Mouse (Mus musculus): ENCODE measurements around the gene Sec14l2.

The Sec14l2 gene

DNA sequence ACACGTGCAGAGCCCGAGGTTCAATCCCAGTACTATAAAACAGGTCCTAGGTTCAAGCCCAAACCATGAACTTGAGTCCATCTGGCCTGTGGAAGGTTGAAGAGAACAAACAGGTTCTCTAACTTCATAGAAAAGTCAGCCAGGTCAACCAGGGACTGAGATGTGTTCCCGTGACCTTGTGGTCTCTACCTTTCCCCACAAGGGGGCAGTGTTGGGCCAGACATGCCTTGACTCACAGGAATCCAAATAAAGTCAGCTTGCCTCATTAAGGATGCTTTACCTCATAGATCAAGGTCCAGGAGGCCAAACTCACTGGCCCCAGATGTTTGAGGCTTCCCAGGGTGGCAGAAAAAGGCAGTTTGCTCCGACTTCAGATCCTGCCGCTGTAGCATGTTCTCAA lies 69.6 kb downstream of the Sec14l2 start:
- DNase-seq (ENCODE audit: low spot score in 2 of 2) = peak; percentile 64 to 77

DNA sequence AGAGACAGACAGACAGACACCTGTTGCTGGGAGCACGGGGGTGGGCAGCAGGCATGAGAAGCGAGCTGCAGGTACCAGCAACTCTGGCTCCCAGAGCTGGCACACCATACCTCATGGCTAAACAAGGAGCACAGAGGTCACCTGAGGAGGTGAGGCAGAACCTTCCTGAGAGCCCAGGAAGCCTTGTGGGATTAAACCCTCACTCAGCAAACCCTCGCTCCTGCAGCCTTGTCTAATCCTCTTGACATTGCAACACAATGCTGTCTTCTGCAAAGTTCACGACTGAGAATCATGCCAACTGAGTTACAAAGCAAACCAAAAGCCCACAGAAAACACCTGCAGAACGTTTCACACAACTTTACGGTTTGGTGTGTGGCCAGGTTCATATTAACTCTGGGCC lies 74.8 kb downstream of the Sec14l2 start:
- DNase-seq (ENCODE audit: low spot score in 2 of 2) = no peak

- DNase-seq (ENCODE audit: low spot score in 2 of 2) = no peak
Measured at GRCm38 (mm10) chr11:4047766-4048165, 75.4 kb downstream of the Sec14l2 start.
